Mouse (Mus musculus) thymus, adult 2 months (tissue): ENCODE data around the gene Olfr524.

ENCODE experiments used
- CTCF ChIP-seq: fragments of 200-500 bp; IDR thresholded peaks from 2 replicates; pipeline ENCODE4 v1.5.1; 2012; ENCODE audit warnings: mild to moderate bottlenecking, control low read depth, low read length, moderate library complexity, borderline replicate concordance; ENCODE audit not compliant: control insufficient read depth, poor library complexity, insufficient read depth; ENCODE audit errors: extremely low read depth
- POLR2A ChIP-seq: fragments of 200-500 bp; IDR thresholded peaks from 2 replicates; pipeline ENCODE4 v1.6.1; 2012; ENCODE audit warnings: mild to moderate bottlenecking, low read length, control low read depth, moderate library complexity; ENCODE audit not compliant: control insufficient read depth, poor library complexity, insufficient read depth; ENCODE audit errors: extremely low read depth

DNA sequence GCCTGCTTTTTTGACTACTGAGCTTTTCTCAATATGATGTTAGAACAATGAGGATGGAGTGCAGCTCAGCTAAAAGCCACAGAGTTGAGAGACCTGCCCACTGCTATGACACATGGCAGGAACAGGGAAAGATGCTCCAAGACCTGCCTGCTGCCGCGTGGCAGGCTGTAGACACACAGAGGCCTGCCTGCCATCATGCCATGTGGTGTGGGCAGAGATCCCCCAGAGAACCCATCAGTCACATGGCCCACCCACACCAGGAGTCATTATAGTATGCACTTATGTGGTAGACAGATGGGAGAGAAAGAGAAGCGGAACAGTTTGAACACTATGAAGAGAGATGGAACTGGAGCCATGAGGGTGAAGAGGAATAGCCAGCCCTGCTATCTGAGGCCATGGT is 27.9 kb upstream of the Olfr524 start:
- TF ChIP-seq CTCF: no peak
- no peak for TF ChIP-seq POLR2A
